Mouse (Mus musculus) E14TG2a.4 (cell line): ENCODE measurements around the gene Poldip2.

Experiments used
- H3K27me3 ChIP-seq: 2 replicates; pipeline ENCODE4 v1.6.1; 2014; ENCODE audit warnings: low read length, control low read depth; ENCODE audit not compliant: insufficient read depth
- H3K36me3 ChIP-seq: 2 replicates; pipeline ENCODE4 v1.6.1; 2014; ENCODE audit warnings: low read length, control low read depth; ENCODE audit not compliant: insufficient read depth
- H3K4me1 ChIP-seq: replicated peaks from 2 replicates; pipeline ENCODE4 v1.6.1; 2014; ENCODE audit warnings: low read depth, low read length, control low read depth
- H3K4me3 ChIP-seq: replicated peaks from 2 replicates; pipeline ENCODE4 v1.5.1; 2014; ENCODE audit warnings: mild to moderate bottlenecking, low read length
- H3K9me3 ChIP-seq: 2 replicates; pipeline ENCODE4 v1.6.1; 2014; ENCODE audit warnings: low read length, control low read depth
- CTCF ChIP-seq: conservative IDR thresholded peaks from 2 replicates; pipeline ENCODE4 v1.5.1; 2014; ENCODE audit warnings: low read length
- NANOG ChIP-seq: IDR thresholded peaks from 2 replicates; pipeline ENCODE4 v1.6.1; 2014; ENCODE audit warnings: borderline replicate concordance, low read length, mixed read lengths
- POU5F1 ChIP-seq: IDR thresholded peaks from 2 replicates; pipeline ENCODE4 v1.6.1; 2014; ENCODE audit warnings: low read length, borderline replicate concordance

Poldip2 gene

DNA sequence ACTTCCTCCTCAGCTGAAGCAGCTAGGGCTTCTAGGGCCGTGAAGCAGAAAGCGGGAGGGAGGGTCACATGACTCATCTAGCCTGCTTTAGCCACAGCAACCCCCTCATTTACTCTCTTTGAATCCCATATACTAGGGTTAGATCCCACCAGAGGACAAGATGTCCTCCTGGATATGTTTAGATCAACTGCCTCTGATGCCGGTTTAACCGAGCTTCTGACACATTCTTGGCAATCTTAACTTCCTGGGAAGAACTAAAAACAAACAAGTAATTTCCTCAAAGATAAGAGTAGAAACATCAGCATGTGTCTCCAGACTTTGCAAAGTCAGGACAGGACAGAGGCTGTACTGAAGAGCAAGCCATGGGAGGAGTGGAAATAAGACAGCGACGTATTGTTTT is 54.8 kb downstream of the Poldip2 start:
- H3K4me3 ChIP-seq: no peak overlapping the region
- H3K36me3 ChIP-seq: peaks cover 44% of the 10 kb centered on the region
- no peaks in the 10 kb centered on the region for H3K4me1 ChIP-seq
- H3K27me3 ChIP-seq: no peaks in the 10 kb centered on the region
- H3K9me3 ChIP-seq: no peaks in the 10 kb centered on the region
- TF ChIP-seq POU5F1 (no peak), NANOG (no peak), CTCF (no peak)

DNA sequence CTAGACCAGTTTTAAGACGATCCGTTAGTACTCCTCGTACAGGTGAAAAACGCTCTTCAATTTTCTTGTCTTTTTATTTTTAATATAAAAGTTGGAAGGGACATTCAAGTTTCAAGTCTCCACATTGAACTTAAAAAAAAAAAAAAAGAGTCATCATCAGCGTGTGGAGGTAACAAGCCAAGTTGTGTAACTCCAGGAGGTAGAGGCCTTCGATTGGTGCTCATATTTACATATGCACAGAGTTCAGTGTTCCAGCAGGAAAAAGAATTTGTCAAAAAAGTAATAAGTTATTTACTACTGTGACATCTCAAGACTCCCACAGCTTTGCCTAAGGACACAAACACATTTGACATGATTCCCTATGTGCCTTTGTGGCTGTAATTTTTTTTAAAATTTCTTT is 55.6 kb downstream of the Poldip2 start:
- TF ChIP-seq NANOG (no peak), POU5F1 (no peak), CTCF (no peak)
- H3K27me3 ChIP-seq: no peaks in the 10 kb centered on the region
- no peaks in the 10 kb centered on the region for H3K4me1 ChIP-seq
- peaks cover 53% of the 10 kb centered on the region for H3K36me3 ChIP-seq
- no peak overlapping the region for H3K4me3 ChIP-seq
- H3K9me3 ChIP-seq: no peaks in the 10 kb centered on the region

DNA sequence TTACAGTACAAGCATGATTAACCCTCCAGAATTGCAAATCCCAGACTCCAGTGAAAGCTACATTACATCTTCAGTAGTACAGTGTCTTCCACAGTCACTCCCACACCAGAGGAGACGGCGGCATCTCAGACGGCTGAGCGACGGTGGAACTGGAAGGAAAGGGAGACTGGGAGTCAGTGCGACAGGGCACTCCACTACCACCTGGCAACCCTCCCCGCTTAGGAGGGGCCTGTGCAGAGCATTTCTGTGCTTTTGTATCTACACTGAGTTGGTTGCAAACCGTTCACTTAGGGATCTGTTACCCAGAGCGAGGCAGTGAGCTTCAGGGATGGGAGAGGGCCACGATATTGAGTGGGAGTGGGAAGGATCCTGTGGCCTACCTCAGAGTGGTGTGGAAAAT is 56.8 kb downstream of the Poldip2 start:
- TF ChIP-seq NANOG (no peak), CTCF (no peak), POU5F1 (no peak)
- Histone ChIP-seq H3K4me1 (no peaks in the 10 kb centered on the region), H3K4me3 (no peak overlapping the region), H3K9me3 (no peaks in the 10 kb centered on the region), H3K36me3 (peaks cover 59% of the 10 kb centered on the region), H3K27me3 (no peaks in the 10 kb centered on the region)

DNA sequence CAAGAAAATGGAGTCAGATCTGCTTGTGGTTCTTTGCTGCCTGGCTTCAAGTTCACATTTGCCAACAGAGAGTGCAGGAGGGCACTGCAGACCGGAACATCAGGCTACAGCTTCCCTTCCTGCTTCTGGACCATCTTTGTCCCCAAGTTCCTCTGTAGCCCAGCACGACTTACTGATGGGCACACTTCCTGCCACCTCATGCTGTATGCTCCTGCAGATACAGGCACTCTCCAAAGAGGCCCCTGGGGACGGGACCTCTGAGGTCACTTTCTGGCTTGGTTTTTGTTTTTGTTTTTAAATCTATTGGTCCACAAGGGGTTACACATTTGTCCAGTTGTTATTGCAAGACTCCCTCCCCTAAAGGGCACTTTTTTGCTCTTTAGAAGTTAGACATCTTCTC is 57.8 kb downstream of the Poldip2 start:
- Histone ChIP-seq H3K9me3 (no peaks in the 10 kb centered on the region), H3K4me3 (no peak overlapping the region), H3K36me3 (peaks cover 65% of the 10 kb centered on the region), H3K27me3 (no peaks in the 10 kb centered on the region), H3K4me1 (no peaks in the 10 kb centered on the region)
- no peak for TF ChIP-seq NANOG
- TF ChIP-seq POU5F1: no peak

DNA sequence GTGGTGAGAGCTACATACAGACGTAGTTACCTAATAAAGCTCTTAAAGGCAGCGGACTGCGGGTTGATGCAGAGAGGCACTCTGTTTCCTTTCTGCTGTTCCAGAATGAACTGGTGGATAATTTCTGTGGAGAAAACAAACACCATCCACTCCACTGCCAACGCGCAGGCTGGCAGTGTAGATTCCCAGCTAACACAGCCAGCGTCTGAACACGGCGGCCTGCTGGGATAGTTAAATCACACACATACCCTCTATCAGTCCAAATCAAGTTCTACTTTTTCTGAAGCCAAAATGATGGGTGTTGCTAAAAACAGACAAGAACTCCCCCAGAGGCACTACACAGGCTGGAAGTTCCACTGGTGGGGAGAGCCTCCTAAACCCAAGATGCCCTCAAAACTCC is 59.4 kb downstream of the Poldip2 start:
- Histone ChIP-seq H3K9me3 (no peaks in the 10 kb centered on the region), H3K27me3 (no peaks in the 10 kb centered on the region), H3K4me3 (no peak overlapping the region), H3K36me3 (peaks cover 68% of the 10 kb centered on the region), H3K4me1 (no peaks in the 10 kb centered on the region)
- TF ChIP-seq NANOG (no peak), CTCF (no peak), POU5F1 (no peak)

DNA sequence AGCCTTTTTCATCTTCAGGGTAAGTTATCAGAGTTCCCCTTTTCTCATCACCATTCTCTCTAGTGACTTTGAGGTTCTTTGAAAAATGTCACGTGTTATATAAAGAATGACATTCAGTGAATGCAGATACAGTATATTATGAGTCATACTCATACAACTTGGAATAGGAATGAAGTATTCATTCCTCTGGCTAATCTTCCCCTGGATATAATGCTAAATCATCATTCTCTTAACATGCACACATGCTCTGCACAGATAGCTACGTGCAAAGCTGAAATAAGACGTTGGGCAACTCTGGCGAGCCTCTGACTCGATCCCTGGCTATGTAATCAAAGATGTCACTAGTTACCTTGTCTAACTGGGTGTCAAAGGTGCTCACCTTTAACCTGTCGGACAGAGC is 59.9 kb downstream of the Poldip2 start:
- Histone ChIP-seq H3K4me3 (no peak overlapping the region), H3K9me3 (no peaks in the 10 kb centered on the region), H3K4me1 (no peaks in the 10 kb centered on the region), H3K36me3 (peaks cover 68% of the 10 kb centered on the region), H3K27me3 (no peaks in the 10 kb centered on the region)
- no peak for TF ChIP-seq NANOG
- no peak for TF ChIP-seq CTCF
- TF ChIP-seq POU5F1: no peak
